Mouse (Mus musculus): ENCODE measurements around the gene Traf1. TPM values are rescaled to one million over a fixed set of nuclear protein-coding genes. Genes with fewer than 3 reads are reported as not detected.
A peak's percentile ranks its signal among the peaks of the same experiment; 100 is the strongest.

Gene Traf1
- polyA plus RNA-seq, 1 experiment = 64.4 TPM

GRCm38 (mm10) chr2:34906426-34906825, 55.1 kb downstream of the Traf1 start:
- no peak for TF ChIP-seq POLR2A (IDR thresholded peaks at IDR 0.05; ENCODE audit: low read depth, low read length)
- TF ChIP-seq CTCF (IDR thresholded peaks at IDR 0.05; ENCODE audit: extremely low read depth, insufficient read depth, insufficient read length, insufficient replicate concordance) = no peak
- no peaks in the 10 kb centered on the region for H3K27me3 ChIP-seq (ENCODE audit: control insufficient read depth, insufficient read depth, low read length)
- no peaks in the 10 kb centered on the region for H3K36me3 ChIP-seq (ENCODE audit: control insufficient read depth, insufficient read depth, low read length)
- 92% methylated on average over 6 of the region's 6 CpGs for WGBS
- H3K4me1 ChIP-seq (ENCODE audit: control insufficient read depth, insufficient read depth, insufficient read length) = peaks cover 10% of the 10 kb centered on the region; the same call in 1 of the 2 replicates
- no peak for DNase-seq (ENCODE audit: low read depth in 1 of 2, low spot score in 2 of 2)
- H3K27ac ChIP-seq (ENCODE audit: insufficient read depth, low read length) = peak overlapping the region; percentile 75
- no peak overlapping the region for H3K4me3 ChIP-seq (ENCODE audit: extremely low read depth, insufficient read depth, insufficient read length)

GRCm38 (mm10) chr2:34904849-34905542, 56.6 kb downstream of the Traf1 start:
- H3K27ac ChIP-seq (ENCODE audit: insufficient read depth, low read length) = peak overlapping the region; percentile 26

GRCm38 (mm10) chr2:34903652-34904405, 57.7 kb downstream of the Traf1 start:
- TF ChIP-seq CTCF (IDR thresholded peaks at IDR 0.05; ENCODE audit: extremely low read depth, insufficient read depth, insufficient read length, insufficient replicate concordance) = no peak
- TF ChIP-seq POLR2A (IDR thresholded peaks at IDR 0.05; ENCODE audit: low read depth, low read length) = no peak
- H3K36me3 ChIP-seq (ENCODE audit: control insufficient read depth, insufficient read depth, low read length) = no peaks in the 10 kb centered on the region
- DNase-seq (ENCODE audit: low read depth in 1 of 2, low spot score in 2 of 2) = no peak
- H3K4me1 ChIP-seq (ENCODE audit: control insufficient read depth, insufficient read depth, insufficient read length) = peaks cover 10% of the 10 kb centered on the region; the same call in 1 of the 2 replicates
- no peak overlapping the region for H3K27ac ChIP-seq (ENCODE audit: insufficient read depth, low read length)
- no peak overlapping the region for H3K4me3 ChIP-seq (ENCODE audit: extremely low read depth, insufficient read depth, insufficient read length)
- WGBS = 97% methylated on average over 4 of the region's 4 CpGs
- no peaks in the 10 kb centered on the region for H3K27me3 ChIP-seq (ENCODE audit: control insufficient read depth, insufficient read depth, low read length)

More at GRCm38 (mm10) chr2:34904849-34905542, 56.6 kb downstream of the Traf1 start:
- DNase-seq (ENCODE audit: low read depth in 1 of 2, low spot score in 2 of 2) = peak; percentile 92 to 96
- Histone ChIP-seq H3K4me1 (ENCODE audit: control insufficient read depth, insufficient read depth, insufficient read length) (peaks cover 10% of the 10 kb centered on the region; the same call in 1 of the 2 replicates), H3K36me3 (ENCODE audit: control insufficient read depth, insufficient read depth, low read length) (no peaks in the 10 kb centered on the region), H3K27me3 (ENCODE audit: control insufficient read depth, insufficient read depth, low read length) (no peaks in the 10 kb centered on the region), H3K4me3 (ENCODE audit: extremely low read depth, insufficient read depth, insufficient read length) (peak overlapping the region; percentile 49)
- WGBS = 4% methylated on average over 34 of the region's 34 CpGs
- no peak for TF ChIP-seq POLR2A (IDR thresholded peaks at IDR 0.05; ENCODE audit: low read depth, low read length)
- TF ChIP-seq CTCF (IDR thresholded peaks at IDR 0.05; ENCODE audit: extremely low read depth, insufficient read depth, insufficient read length, insufficient replicate concordance) = no peak

- TF ChIP-seq CTCF (IDR thresholded peaks at IDR 0.05; ENCODE audit: extremely low read depth, insufficient read depth, insufficient read length, insufficient replicate concordance) = no peak
- no peak for TF ChIP-seq POLR2A (IDR thresholded peaks at IDR 0.05; ENCODE audit: low read depth, low read length)
- no peaks in the 10 kb centered on the region for H3K27me3 ChIP-seq (ENCODE audit: control insufficient read depth, insufficient read depth, low read length)
- no peak overlapping the region for H3K4me3 ChIP-seq (ENCODE audit: extremely low read depth, insufficient read depth, insufficient read length)
- no peak overlapping the region for H3K27ac ChIP-seq (ENCODE audit: insufficient read depth, low read length)
- DNase-seq (ENCODE audit: low read depth in 1 of 2, low spot score in 2 of 2) = no peak
- WGBS = 98% methylated on average over 7 of the region's 7 CpGs
- H3K36me3 ChIP-seq (ENCODE audit: control insufficient read depth, insufficient read depth, low read length) = no peaks in the 10 kb centered on the region
- peaks cover 10% of the 10 kb centered on the region; the same call in 1 of the 2 replicates for H3K4me1 ChIP-seq (ENCODE audit: control insufficient read depth, insufficient read depth, insufficient read length)
These were observed 58.4 kb downstream of the Traf1 start for GRCm38 (mm10) chr2:34903191-34903590.

GRCm38 (mm10) chr2:34902731-34903130, 58.8 kb downstream of the Traf1 start:
- no peak for DNase-seq (ENCODE audit: low read depth in 1 of 2, low spot score in 2 of 2)
- Histone ChIP-seq H3K4me3 (ENCODE audit: extremely low read depth, insufficient read depth, insufficient read length) (no peak overlapping the region), H3K36me3 (ENCODE audit: control insufficient read depth, insufficient read depth, low read length) (no peaks in the 10 kb centered on the region), H3K27ac (ENCODE audit: insufficient read depth, low read length) (no peak overlapping the region), H3K4me1 (ENCODE audit: control insufficient read depth, insufficient read depth, insufficient read length) (peaks cover 10% of the 10 kb centered on the region; the same call in 1 of the 2 replicates), H3K27me3 (ENCODE audit: control insufficient read depth, insufficient read depth, low read length) (no peaks in the 10 kb centered on the region)
- TF ChIP-seq POLR2A (IDR thresholded peaks at IDR 0.05; ENCODE audit: low read depth, low read length) (no peak), CTCF (IDR thresholded peaks at IDR 0.05; ENCODE audit: extremely low read depth, insufficient read depth, insufficient read length, insufficient replicate concordance) (no peak)
- 94% methylated on average over 6 of the region's 6 CpGs for WGBS

GRCm38 (mm10) chr2:34901726-34902125, 59.8 kb downstream of the Traf1 start:
- WGBS = 91% methylated on average over 4 of the region's 4 CpGs
- H3K4me1 ChIP-seq (ENCODE audit: control insufficient read depth, insufficient read depth, insufficient read length) = peaks cover 4% of the 10 kb centered on the region; the same call in 1 of the 2 replicates
- no peak overlapping the region for H3K27ac ChIP-seq (ENCODE audit: insufficient read depth, low read length)
- no peaks in the 10 kb centered on the region for H3K27me3 ChIP-seq (ENCODE audit: control insufficient read depth, insufficient read depth, low read length)
- no peak overlapping the region for H3K4me3 ChIP-seq (ENCODE audit: extremely low read depth, insufficient read depth, insufficient read length)
- no peak for DNase-seq (ENCODE audit: low read depth in 1 of 2, low spot score in 2 of 2)
- TF ChIP-seq CTCF (IDR thresholded peaks at IDR 0.05; ENCODE audit: extremely low read depth, insufficient read depth, insufficient read length, insufficient replicate concordance) (no peak), POLR2A (IDR thresholded peaks at IDR 0.05; ENCODE audit: low read depth, low read length) (no peak)
- H3K36me3 ChIP-seq (ENCODE audit: control insufficient read depth, insufficient read depth, low read length) = no peaks in the 10 kb centered on the region
